Mouse (Mus musculus): ENCODE data around the gene Cmah. TPM values are rescaled to one million over a fixed set of nuclear protein-coding genes. Genes with fewer than 3 reads are reported as not detected.

The Cmah gene
- total RNA-seq, 2 experiments from 2014 or later = 3.6 TPM

DNA sequence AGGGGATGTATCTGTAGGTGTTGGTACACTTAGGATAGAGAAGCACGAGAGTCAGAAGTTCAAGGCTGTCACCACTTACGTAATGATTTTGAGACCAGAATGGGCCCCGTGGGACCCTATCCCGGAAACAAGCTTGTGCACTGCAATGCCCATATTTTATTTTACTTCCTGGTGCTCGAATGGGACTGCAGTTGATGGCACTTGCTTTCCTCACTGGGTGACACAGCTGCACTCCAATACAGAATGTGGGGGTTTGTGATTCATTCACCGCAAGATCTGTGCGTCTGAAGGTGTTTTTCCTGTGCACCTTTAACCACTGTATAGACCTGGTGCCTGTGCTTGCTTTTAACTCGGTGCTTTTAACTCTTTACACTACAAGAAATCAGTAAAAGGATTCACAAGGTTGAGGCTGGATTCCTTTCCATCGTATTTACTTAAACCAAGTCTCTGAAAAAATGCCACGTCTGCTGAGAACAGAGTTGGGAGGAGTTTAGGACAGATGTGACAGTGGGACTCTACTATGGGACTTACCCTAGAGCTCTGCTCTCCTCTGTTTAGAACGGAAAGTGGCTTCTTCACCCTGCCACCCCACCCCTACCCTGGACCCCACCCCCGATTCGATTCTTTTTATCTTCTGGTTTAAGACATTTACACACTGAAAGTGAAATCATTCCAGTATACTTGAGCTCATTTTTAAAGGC, 88.5 kb downstream of the Cmah start:
- no peak for DNase-seq (ENCODE audit: low spot score in 2 of 2)

DNA sequence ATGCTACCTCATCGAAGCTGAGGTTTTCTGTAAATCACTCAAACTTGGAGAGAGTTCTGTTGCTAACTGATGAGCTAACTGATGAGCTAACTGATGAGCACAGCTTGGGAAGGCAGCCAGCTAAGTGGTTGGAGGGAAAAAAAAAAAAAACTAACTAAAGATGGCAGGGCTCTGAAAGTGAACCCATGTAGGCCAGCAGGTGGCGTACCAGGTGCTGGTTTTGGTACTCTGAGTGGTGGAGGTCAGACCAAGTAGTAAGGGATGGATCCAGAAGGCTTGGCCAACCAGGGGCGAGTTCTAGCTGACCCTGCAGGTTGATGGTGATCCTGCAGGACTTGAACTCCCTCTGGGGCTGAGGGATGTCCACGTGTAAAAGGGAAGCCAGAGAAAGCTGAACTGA, 89.2 kb downstream of the Cmah start:
- peak in 1 of 2 experiments; percentile 56 for DNase-seq (ENCODE audit: low spot score in 2 of 2)

DNA sequence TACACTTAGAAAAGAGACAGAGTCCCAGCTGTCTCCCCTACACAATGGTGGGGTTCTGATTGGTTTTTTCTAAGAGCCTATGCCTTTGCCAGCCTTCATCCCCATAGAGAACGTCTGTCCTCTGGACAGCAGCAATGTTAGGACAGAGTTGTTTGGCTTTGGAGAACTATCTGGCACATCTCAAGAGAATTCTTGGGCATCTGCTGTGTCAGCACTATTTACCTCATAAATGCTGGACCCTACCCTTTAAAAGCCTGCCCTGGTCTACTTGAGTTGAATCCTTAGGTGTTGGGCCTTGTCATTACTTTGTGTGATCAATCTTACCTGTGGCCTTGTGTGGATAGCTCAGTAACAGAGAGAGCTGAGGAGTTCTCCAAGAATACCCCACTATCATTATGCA, 90.8 kb downstream of the Cmah start:
- DNase-seq (ENCODE audit: low spot score in 2 of 2) = no peak

DNA sequence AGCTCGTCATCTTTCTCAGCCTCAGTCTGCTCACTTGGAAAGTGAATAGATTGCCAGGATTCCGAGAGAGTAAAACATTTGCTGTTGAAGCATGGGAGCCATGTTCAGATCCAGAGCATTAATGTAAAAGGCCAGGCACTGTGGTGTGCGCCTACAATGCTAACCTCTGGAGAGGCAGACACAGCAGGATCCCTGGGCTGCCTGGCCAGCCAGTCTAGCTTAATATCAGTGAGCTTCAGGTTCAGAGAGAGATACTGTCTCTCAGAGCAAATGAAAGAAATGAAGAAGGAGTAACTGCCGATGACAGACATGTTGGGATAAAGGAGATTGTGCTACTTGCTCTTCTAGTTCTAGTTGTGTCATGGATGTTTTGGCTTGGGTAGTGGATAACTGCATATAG, 91.6 kb downstream of the Cmah start:
- no peak for DNase-seq (ENCODE audit: low spot score in 2 of 2)

DNA sequence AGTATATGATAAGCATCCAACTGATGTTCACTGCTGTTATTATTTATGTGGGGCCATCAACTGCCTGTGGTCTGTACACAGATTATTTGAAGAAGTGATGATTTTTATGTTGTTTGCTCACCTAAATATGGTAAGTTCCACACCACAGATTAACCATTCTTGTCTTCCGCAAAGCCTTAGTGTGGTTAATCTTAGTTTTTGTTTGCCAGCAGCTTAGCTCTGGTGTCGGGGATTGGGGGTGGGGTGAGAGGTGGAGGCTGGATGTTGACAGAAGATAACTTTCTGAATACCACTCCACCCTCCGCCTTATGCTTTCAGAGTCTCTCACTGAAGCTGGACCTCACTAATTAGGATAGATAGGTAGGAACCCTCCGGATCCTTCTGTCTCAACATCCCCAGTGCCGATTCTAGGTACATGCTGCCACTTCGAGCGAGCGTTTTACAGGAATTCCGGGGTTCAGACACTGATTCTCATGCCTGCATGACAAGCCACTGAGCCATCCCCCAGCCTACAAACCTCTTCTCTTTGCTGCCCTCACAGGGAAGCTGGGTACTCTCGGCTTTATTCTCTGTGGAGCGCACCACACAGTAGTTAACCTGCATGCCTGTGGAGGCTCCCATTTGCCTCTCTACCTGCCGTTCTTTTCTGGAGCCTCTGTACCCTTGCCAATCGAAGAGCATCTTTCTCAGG, 92.5 kb downstream of the Cmah start:
- DNase-seq (ENCODE audit: low spot score in 2 of 2) = no peak

DNA sequence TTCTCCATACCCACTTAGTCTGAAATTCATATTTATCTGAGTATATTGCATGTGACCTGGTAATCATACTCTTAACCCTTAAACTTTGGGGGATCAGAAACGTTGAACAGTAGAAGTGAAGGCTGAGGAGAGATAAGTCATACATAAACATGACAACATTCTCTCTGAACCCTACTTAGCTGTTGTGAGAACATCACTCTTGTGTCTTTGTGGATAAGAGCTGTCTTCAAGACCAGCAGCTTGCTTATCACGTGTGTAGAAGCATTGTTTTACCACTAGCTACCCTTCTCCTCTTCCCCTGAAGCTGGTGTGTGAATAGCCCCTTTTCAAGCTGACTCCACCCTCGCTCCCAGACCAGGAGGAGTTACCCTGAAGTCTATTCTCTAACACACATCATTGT, 94.8 kb downstream of the Cmah start:
- DNase-seq (ENCODE audit: low spot score in 2 of 2) = no peak

DNA sequence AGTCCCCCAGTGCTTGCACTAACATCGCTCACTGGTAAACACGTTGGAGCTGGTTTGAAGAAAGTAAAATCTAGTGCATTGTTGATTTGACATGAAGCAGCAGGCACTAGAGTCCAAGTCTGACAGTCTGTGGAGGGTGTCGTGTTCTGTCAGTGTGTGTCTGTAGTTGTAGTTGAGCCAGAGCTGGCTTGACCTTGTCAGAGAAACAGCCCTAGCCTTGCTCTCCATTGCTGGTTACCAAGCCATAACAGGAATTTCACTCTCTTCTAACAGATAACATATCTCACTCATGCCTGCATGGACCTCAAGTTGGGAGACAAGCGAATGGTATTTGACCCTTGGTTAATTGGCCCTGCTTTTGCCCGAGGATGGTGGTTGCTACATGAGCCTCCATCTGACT, 103.0 kb downstream of the Cmah start:
- DNase-seq (ENCODE audit: low spot score in 2 of 2) = no peak

DNA sequence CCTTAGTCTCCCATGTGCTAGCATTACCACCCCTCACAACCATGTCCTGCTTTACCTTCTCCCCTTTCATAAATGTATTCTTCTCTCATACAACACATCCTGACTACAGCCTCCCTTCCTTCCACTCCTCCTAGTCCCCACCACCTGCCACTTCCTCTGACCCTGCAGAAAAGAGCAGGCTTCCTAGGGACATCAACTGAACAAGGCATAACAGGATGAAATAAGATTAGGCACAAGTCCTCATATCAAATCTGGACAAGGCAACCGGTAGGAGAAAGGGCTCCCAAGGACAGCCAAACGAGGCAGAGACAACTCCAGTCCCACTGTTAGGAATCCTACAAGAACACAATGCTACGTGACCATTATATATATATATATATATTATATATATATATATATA, 104.4 kb downstream of the Cmah start:
- DNase-seq (ENCODE audit: low spot score in 2 of 2) = no peak

DNA sequence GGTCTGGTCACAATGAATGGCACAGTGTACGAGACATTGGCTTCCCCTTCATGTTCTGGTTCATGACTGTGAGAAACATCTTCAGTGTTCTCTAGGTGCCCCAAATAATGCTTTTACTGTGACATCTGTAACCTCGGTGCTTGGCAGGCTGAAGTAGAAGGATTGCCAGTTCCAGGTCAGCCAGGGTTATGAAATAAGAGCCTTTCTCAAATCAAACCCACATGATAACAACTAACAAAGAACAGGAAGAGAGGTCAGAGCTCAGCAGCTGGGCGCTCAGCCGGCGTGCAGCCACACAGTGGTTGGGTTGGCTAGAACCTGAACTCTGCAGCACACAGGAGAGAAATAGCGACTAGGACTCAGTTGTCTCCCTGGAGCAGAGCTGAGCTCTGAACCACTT, 115.1 kb downstream of the Cmah start:
- DNase-seq (ENCODE audit: low spot score in 2 of 2) = no peak

DNA sequence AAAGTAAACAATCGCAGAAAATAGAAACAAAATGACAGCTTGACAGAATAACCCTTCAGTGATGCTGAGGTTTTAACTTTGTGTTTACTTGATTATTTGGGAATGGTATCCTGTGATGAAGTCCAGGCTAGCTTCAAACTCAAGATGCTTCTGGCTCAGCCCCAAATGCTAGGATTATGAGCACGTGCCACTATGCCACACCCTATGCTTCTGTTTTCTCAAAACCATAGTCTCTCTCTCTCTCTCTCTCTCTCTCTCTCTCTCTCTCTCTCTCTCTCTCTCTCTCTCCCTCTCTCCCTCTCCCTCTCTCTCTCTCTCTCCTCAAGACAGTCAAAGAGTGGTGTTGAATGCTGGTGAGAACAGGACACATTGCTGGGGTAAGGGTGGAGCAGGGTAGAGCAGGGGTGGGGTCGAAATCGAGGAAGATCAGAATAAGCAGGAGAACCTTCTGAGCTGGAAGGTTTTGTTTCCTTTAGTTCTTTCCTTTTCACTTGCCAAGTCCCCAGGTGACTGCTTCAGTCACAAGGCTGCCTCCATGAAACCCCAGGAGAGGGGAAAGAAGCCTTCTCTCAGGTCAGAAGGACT, 116.7 kb downstream of the Cmah start:
- DNase-seq (ENCODE audit: low spot score in 2 of 2) = no peak

DNA sequence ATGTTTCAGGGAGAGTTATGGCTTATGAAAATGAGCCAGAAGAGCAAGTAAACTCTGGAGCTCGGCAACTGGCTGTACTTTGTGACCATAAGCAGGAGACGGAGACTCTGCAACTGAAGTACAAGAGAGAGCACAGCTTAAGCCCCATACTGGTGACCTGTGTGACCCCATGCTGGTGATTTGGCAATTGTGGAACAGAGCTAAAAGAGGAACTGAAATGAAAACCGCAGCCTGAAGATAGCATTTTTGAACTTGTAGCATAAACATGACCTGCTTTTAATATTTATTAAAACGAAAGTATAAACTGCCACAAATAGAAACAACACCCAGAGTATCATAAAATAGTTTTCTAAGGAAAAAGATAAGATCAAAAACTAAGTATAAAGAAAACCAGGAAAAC, 117.5 kb downstream of the Cmah start:
- no peak for DNase-seq (ENCODE audit: low spot score in 2 of 2)

DNA sequence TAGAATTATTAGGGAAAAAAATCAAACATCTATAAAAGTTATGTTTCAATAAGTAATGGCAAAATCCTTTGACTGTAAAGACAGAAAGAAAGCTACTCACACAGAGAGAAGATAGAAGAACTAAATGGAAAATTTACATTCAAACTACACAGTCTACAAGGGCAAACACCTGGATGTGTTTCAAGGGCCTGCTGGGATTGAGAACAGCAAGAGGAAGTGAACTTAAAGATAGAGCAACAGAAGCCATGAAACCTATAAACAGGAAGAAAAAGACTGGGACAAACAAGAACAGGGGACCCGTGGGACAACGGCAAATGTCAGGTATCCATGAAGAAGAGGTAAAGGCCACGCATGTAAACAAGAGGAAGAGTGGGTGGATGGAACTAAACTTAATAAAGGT, 118.0 kb downstream of the Cmah start:
- DNase-seq (ENCODE audit: low spot score in 2 of 2) = no peak

DNA sequence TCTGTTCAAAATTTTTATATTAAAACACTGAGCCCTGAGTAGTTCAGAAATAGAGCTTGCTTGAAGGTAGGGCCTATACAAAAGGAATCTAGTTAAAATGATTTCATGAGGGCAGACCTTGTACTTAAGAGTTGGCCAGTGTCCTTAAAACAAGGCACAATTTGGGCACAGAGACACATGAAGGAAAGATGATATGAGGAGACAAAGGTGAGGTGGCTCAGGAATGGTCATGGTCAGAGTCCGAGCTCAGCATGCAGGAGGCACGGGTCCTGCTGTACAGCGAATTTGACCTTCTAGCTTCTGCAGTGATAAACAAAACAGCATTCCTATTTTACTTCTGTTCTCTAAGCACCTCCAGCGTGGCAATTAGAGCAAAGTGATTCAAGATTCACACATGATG, 118.9 kb downstream of the Cmah start:
- no peak for DNase-seq (ENCODE audit: low spot score in 2 of 2)

DNA sequence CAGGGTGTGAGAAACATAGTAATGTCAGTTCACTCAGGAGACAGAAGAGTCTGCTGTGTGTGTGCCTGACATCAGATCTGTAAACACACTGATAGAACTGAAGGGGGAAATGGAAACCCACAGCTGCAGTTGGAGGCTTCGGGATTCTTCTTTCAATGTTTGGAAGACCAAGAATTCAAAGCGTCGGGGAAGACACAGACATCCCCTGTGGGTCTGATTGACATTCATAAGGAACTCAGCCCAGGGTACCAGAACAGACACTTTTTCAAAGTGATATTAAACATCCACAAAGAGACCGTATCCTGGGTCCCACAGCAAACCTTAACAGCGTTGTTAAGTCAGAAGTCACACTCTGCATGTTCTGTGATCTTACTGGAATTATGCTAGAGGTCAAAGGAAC, 119.8 kb downstream of the Cmah start:
- no peak for DNase-seq (ENCODE audit: low spot score in 2 of 2)

DNA sequence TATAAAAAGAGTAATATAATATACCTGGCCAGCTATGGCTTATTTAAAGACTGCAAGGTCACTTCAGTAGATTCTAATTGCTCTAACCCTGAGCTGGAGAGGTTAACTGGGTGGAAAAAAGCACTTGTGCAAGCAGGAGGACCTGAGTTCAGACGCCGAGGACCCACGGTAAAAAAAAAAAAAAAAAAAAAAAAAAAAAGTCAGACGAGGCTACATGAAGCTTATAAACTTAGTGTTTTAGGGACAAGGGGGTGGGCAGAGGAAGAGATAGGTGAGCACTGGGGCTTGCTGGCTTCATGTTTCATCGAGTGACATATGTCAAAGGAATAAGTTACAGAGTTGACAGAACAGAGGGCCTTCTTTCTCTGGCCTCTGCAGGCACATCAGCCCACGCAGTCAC, 121.4 kb downstream of the Cmah start:
- no peak for DNase-seq (ENCODE audit: low spot score in 2 of 2)

DNA sequence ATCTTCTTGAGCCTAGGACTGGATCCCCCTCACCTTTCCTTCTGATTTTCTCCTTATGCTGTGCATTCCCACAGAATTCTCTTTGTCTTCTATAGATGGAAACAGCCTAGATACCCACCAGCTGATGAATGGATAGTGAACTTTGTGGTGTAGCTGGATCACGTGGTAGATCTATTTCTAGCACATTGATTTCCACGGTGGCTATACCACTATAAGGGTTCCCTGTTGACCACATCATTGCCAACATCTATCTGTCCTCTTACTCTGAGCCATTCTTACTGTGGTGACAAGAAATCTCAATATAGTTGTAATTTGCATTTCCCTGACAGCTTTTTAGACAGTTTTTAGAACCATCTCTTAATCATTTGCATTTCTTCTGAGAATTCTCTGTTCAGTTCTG, 124.3 kb downstream of the Cmah start:
- DNase-seq (ENCODE audit: low spot score in 2 of 2) = no peak

DNA sequence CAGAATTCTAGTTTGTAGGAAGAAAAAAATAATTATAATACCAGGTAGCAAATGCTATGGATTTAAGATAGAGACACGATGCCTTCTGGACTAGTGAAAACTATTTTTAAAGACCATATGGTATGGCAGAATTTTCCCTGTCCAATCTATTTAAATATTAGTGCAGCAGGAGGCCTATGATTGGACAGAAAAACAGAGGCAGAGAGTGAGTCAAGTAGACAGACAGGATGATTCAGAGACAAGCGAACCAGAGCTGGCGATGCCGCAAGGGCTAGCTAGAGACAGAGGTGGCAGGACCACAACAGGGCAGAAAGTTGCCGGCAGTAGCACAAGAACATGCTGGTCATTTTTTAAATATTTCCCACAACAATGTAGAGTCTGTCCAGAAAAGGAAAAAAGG, 126.5 kb downstream of the Cmah start:
- no peak for DNase-seq (ENCODE audit: low spot score in 2 of 2)

DNA sequence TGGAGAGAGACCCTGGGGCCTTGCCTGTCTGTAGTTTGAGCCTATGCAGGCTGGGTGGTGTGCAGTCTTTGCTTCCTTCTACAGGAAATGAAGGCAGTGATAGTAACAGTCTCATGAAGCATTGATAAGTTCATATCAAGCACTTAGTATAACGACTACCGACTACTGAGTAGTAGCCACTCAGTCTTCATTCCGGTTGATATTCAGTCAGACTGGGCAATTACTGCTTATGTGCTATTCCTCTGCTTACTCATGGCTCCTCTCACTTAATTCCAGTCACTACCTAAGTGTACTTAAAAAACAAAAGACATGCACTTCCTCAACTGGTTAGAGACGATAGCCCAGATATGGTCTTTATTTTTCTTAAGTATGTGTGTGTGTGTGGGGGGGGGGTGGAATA, 129.2 kb downstream of the Cmah start:
- no peak for DNase-seq (ENCODE audit: low spot score in 2 of 2)

DNA sequence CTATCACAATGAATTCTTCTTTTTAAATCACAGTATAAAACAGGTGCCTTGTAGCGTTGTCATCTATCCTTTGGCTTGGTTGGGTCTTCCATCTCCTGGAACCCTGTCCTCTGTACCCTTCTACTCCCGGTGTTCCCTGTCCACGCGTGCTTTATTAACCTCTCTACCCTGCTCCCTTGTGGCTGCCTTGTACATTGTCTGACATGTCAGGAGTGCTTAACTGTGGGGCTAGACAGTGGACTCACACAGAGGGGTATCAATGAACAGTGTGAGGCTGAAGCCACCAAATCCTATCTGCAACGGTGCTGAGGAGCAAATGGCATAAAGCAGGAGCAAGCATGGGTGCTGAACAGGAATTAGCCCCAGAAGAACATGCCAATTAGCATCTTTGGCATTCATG, 133.3 kb downstream of the Cmah start:
- DNase-seq (ENCODE audit: low spot score in 2 of 2) = no peak

DNA sequence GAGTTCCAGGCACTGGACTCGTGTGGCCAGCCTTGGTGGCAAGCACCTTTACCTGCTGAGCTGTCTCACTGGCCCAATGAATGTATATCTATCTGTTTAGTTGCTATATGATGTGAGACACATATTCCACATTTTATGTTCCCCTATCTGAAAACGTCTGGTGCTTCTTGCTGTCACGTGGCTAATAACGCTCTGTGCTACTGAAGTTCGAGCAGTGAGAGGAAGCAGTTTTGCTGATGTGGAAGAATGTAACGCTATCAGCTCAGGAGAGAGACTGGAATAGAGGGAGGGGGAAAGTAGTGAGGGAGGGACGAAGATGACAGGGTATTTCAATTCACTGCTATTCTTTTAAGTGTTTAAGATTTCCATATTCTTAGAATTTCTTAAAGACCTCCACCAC, 136.6 kb downstream of the Cmah start:
- DNase-seq (ENCODE audit: low spot score in 2 of 2) = no peak

DNA sequence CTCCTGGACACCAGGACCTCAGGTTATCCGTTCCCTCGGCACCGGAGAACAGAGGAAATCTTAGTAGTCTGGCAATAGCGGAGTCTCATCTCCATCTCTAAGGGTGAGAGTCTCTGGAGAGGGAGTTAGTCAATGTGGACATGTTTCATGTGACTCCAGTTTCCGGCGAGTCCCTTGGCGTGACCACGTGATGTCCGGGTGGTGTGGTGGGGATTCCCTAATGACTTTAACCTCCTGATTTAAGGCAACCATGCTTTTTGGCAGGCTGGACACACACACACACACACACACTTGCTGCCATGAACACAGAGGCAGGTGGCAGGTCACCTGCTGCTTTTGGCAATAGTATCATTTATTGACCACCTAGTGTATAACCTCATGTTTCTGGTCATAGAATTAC, 138.8 kb downstream of the Cmah start:
- DNase-seq (ENCODE audit: low spot score in 2 of 2) = no peak

DNA sequence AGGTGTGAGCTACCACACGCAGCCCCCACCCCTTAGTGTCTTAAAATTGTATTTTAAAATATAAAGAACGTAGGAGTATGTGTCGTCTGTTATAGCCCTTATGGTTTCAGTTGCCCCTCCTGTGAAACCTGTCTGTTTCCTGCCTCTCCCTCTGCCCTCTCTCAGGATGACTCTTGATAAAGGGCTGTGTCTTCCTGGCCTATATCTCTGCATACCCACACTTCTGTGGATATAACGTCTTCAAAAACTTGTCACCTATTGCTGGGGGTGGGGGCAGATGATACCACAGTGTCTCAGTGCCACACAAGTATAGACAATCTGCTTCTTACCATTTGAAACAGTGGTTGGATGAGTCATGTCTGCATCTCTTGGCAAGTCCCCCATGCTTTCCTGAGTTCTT, 140.6 kb downstream of the Cmah start:
- no peak for DNase-seq (ENCODE audit: low spot score in 2 of 2)

DNA sequence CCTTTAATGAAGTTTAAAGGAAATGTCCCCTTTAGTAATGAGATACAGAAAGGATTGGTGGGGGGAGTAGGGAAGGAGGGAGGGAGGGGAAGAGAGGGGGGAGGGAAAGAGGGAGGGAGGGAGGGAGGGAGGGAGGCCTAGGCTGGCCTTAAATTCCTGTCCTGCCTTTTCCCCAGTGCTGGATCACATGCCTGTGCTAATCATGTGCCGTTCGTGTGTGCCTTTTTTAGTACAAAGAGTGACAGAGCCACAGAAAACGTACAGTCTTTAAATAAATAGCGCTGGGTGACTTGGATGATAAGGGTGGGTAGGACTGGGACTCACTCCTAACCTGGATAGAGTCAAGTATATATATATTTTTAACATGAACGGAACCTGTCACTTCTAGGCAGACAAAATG, 150.4 kb downstream of the Cmah start:
- no peak for DNase-seq (ENCODE audit: low spot score in 2 of 2)

Measured in gastrocnemius, postnatal 4 days (tissue).